Mouse (Mus musculus) thymus, adult 18-20 months (tissue): ENCODE measurements at regions not wholly inside any gene's neighbourhood (a gene's known extent, or its start where the extent isn't known, plus 50 kb on each side); places are given as distances from the start of the nearest gene placed in this dataset.

ENCODE experiments used
- DNase-seq, 2 experiments: peaks; one replicate each; pipeline ENCODE4 v3.0.0; 2022; ENCODE audit warnings: mixed read lengths in 2 of 2

GRCm38 (mm10) chr6:117000951-117001725, 167.2 kb upstream of the Cxcl12 start:
- no peak for DNase-seq

GRCm38 (mm10) chr6:117012621-117013020, 155.7 kb upstream of the Cxcl12 start:
- DNase-seq, result no peak

- DNase-seq, result no peak
Measured at GRCm38 (mm10) chr6:117015461-117015860, 152.9 kb upstream of the Cxcl12 start.

- no peak for DNase-seq
Measured at GRCm38 (mm10) chr6:117021851-117022250, 146.5 kb upstream of the Cxcl12 start.

GRCm38 (mm10) chr6:117032042-117032746, 136.1 kb upstream of the Cxcl12 start:
- no peak for DNase-seq

- no peak for DNase-seq
Measured at GRCm38 (mm10) chr6:117043744-117044143, 124.6 kb upstream of the Cxcl12 start.

- no peak for DNase-seq
Measured at GRCm38 (mm10) chr6:117049459-117050010, 118.8 kb upstream of the Cxcl12 start.

- no peak for DNase-seq
Measured at GRCm38 (mm10) chr6:117060688-117061087, 107.6 kb upstream of the Cxcl12 start.

- no peak for DNase-seq
Measured at GRCm38 (mm10) chr6:117067541-117068305, 100.6 kb upstream of the Cxcl12 start.

- DNase-seq, result no peak
Measured at GRCm38 (mm10) chr6:117071311-117071710, 97.0 kb upstream of the Cxcl12 start.

- DNase-seq, result no peak
Measured at GRCm38 (mm10) chr6:117071857-117072256, 96.5 kb upstream of the Cxcl12 start.

- DNase-seq, result no peak
Measured at GRCm38 (mm10) chr6:117079500-117079899, 88.8 kb upstream of the Cxcl12 start.

GRCm38 (mm10) chr6:117080973-117081372, 87.4 kb upstream of the Cxcl12 start:
- DNase-seq, result no peak

- DNase-seq, result no peak
Measured at GRCm38 (mm10) chr6:117084211-117084610, 84.1 kb upstream of the Cxcl12 start.

- DNase-seq, result no peak
Measured at GRCm38 (mm10) chr6:117084833-117085500, 83.4 kb upstream of the Cxcl12 start.

GRCm38 (mm10) chr6:117094742-117095141, 73.6 kb upstream of the Cxcl12 start:
- no peak for DNase-seq

GRCm38 (mm10) chr6:117099871-117100270, 68.5 kb upstream of the Cxcl12 start:
- no peak for DNase-seq

- no peak for DNase-seq
Measured at GRCm38 (mm10) chr6:117102693-117103092, 65.6 kb upstream of the Cxcl12 start.

- no peak for DNase-seq
Measured at GRCm38 (mm10) chr6:117104047-117104446, 64.3 kb upstream of the Cxcl12 start.

GRCm38 (mm10) chr6:117104463-117104862, 63.9 kb upstream of the Cxcl12 start:
- DNase-seq, result no peak

GRCm38 (mm10) chr6:117105182-117105589, 63.1 kb upstream of the Cxcl12 start:
- DNase-seq, result no peak

- DNase-seq, result no peak
Measured at GRCm38 (mm10) chr6:117110291-117110690, 58.0 kb upstream of the Cxcl12 start.

- DNase-seq, result no peak
Measured at GRCm38 (mm10) chr6:117114859-117115258, 53.5 kb upstream of the Cxcl12 start.
